Mouse (Mus musculus): ENCODE data around the gene Timp4. TPM values are rescaled to one million over a fixed set of nuclear protein-coding genes. Genes with fewer than 3 reads are reported as not detected.

Timp4 gene
- polyA plus RNA-seq, 1 experiment = not detected

- TF ChIP-seq CTCF (IDR thresholded peaks at IDR 0.05; ENCODE audit: borderline replicate concordance, insufficient read depth, low read length) (no peak), POLR2A (IDR thresholded peaks at IDR 0.05; ENCODE audit: low read depth, low read length) (no peak)
- no peak overlapping the region for H3K27ac ChIP-seq (ENCODE audit: insufficient read depth, low read length)
- H3K4me3 ChIP-seq (ENCODE audit: insufficient read depth, low read length) = no peak overlapping the region
- no peaks in the 10 kb centered on the region for H3K4me1 ChIP-seq (ENCODE audit: control insufficient read depth, insufficient read depth, low read length)
These were observed 13.7 kb downstream of the Timp4 start for GRCm38 (mm10) chr6:115238031-115239027.

- TF ChIP-seq POLR2A (IDR thresholded peaks at IDR 0.05; ENCODE audit: low read depth, low read length) (no peak), CTCF (IDR thresholded peaks at IDR 0.05; ENCODE audit: borderline replicate concordance, insufficient read depth, low read length) (no peak)
- Histone ChIP-seq H3K4me3 (ENCODE audit: insufficient read depth, low read length) (no peak overlapping the region), H3K4me1 (ENCODE audit: control insufficient read depth, insufficient read depth, low read length) (0 out of 2 replicates have a peak, but pooled peaks cover 1% of the 10 kb centered on the region), H3K27ac (ENCODE audit: insufficient read depth, low read length) (no peak overlapping the region)
These were observed 19.4 kb downstream of the Timp4 start for GRCm38 (mm10) chr6:115232562-115232961.

- 0 out of 2 replicates have a peak, but pooled peaks cover 1% of the 10 kb centered on the region for H3K4me1 ChIP-seq (ENCODE audit: control insufficient read depth, insufficient read depth, low read length)
- no peak for TF ChIP-seq CTCF (IDR thresholded peaks at IDR 0.05; ENCODE audit: borderline replicate concordance, insufficient read depth, low read length)
- no peak for TF ChIP-seq POLR2A (IDR thresholded peaks at IDR 0.05; ENCODE audit: low read depth, low read length)
- no peak overlapping the region for H3K27ac ChIP-seq (ENCODE audit: insufficient read depth, low read length)
- no peak overlapping the region for H3K4me3 ChIP-seq (ENCODE audit: insufficient read depth, low read length)
These were observed 20.2 kb downstream of the Timp4 start for GRCm38 (mm10) chr6:115231836-115232235.

GRCm38 (mm10) chr6:115230557-115230956, 21.4 kb downstream of the Timp4 start:
- Histone ChIP-seq H3K4me1 (ENCODE audit: control insufficient read depth, insufficient read depth, low read length) (0 out of 2 replicates have a peak, but pooled peaks cover 1% of the 10 kb centered on the region), H3K4me3 (ENCODE audit: insufficient read depth, low read length) (no peak overlapping the region), H3K27ac (ENCODE audit: insufficient read depth, low read length) (no peak overlapping the region)
- no peak for TF ChIP-seq POLR2A (IDR thresholded peaks at IDR 0.05; ENCODE audit: low read depth, low read length)
- TF ChIP-seq CTCF (IDR thresholded peaks at IDR 0.05; ENCODE audit: borderline replicate concordance, insufficient read depth, low read length) = no peak

GRCm38 (mm10) chr6:115227529-115227928, 24.5 kb downstream of the Timp4 start:
- no peak overlapping the region for H3K4me3 ChIP-seq (ENCODE audit: insufficient read depth, low read length)
- TF ChIP-seq POLR2A (IDR thresholded peaks at IDR 0.05; ENCODE audit: low read depth, low read length) (no peak), CTCF (IDR thresholded peaks at IDR 0.05; ENCODE audit: borderline replicate concordance, insufficient read depth, low read length) (peak; percentile 81)
- 0 out of 2 replicates have a peak, but pooled peaks cover 1% of the 10 kb centered on the region for H3K4me1 ChIP-seq (ENCODE audit: control insufficient read depth, insufficient read depth, low read length)
- H3K27ac ChIP-seq (ENCODE audit: insufficient read depth, low read length) = no peak overlapping the region

GRCm38 (mm10) chr6:115227043-115227442, 25.0 kb downstream of the Timp4 start, which contains the start of gene Gm17482:
TSS of gene Gm17482 (plus strand) at chr6:115227343.
- Histone ChIP-seq H3K27ac (ENCODE audit: insufficient read depth, low read length) (no peak within 1 kb of the TSS), H3K4me3 (ENCODE audit: insufficient read depth, low read length) (no peak within 1 kb of the TSS), H3K4me1 (ENCODE audit: control insufficient read depth, insufficient read depth, low read length) (0 out of 2 replicates have a peak, but pooled peaks cover under 1% of the 10 kb centered on the region)
- TF ChIP-seq CTCF (IDR thresholded peaks at IDR 0.05; ENCODE audit: borderline replicate concordance, insufficient read depth, low read length) (no peak), POLR2A (IDR thresholded peaks at IDR 0.05; ENCODE audit: low read depth, low read length) (no peak)

- TF ChIP-seq CTCF (IDR thresholded peaks at IDR 0.05; ENCODE audit: borderline replicate concordance, insufficient read depth, low read length) = no peak
These were observed 26.5 kb downstream of the Timp4 start for GRCm38 (mm10) chr6:115225519-115225918.

GRCm38 (mm10) chr6:115221215-115221641, 30.8 kb downstream of the Timp4 start:
- no peaks in the 10 kb centered on the region for H3K4me1 ChIP-seq (ENCODE audit: control insufficient read depth, insufficient read depth, low read length)
- TF ChIP-seq POLR2A (IDR thresholded peaks at IDR 0.05; ENCODE audit: low read depth, low read length) (no peak), CTCF (IDR thresholded peaks at IDR 0.05; ENCODE audit: borderline replicate concordance, insufficient read depth, low read length) (no peak)
- H3K27ac ChIP-seq (ENCODE audit: insufficient read depth, low read length) = no peak overlapping the region
- no peak overlapping the region for H3K4me3 ChIP-seq (ENCODE audit: insufficient read depth, low read length)

More at GRCm38 (mm10) chr6:115225519-115225918, 26.5 kb downstream of the Timp4 start:
- no peak overlapping the region for H3K4me3 ChIP-seq (ENCODE audit: insufficient read depth, low read length)
- H3K4me1 ChIP-seq (ENCODE audit: control insufficient read depth, insufficient read depth, low read length) = no peaks in the 10 kb centered on the region
- no peak overlapping the region for H3K27ac ChIP-seq (ENCODE audit: insufficient read depth, low read length)

GRCm38 (mm10) chr6:115213129-115213528, 38.9 kb downstream of the Timp4 start:
- Histone ChIP-seq H3K27ac (ENCODE audit: insufficient read depth, low read length) (no peak overlapping the region), H3K4me3 (ENCODE audit: insufficient read depth, low read length) (no peak overlapping the region), H3K4me1 (ENCODE audit: control insufficient read depth, insufficient read depth, low read length) (no peaks in the 10 kb centered on the region)
- TF ChIP-seq POLR2A (IDR thresholded peaks at IDR 0.05; ENCODE audit: low read depth, low read length) (no peak), CTCF (IDR thresholded peaks at IDR 0.05; ENCODE audit: borderline replicate concordance, insufficient read depth, low read length) (no peak)
